Mouse (Mus musculus) stomach, embryonic 14.5 days (tissue): ENCODE measurements around the gene Olfr380. TPM values are rescaled to one million over a fixed set of nuclear protein-coding genes. Genes with fewer than 3 reads are reported as not detected.

ENCODE experiments used
- ATAC-seq: fragments of 200-750 bp; cut with Nextera tagmentation; 2 replicates; pipeline ENCODE4 v1.8.0; 2017; ENCODE audit warnings: low read depth, moderate TSS enrichment; ENCODE audit not compliant: insufficient number of reproducible peaks, insufficient read depth, low FRiP score
- H3K27ac ChIP-seq: fragments of 300-500 bp; sonication (generic); 2 replicates; pipeline ENCODE4 v1.5.1; 2014; ENCODE audit warnings: mild to moderate bottlenecking, low read length, moderate library complexity, mixed read lengths
- H3K27me3 ChIP-seq: fragments of 300-500 bp; sonication (generic); 2 replicates; pipeline ENCODE4 v1.6.1; 2014; ENCODE audit warnings: low read length, control low read depth, mixed read lengths; ENCODE audit not compliant: control insufficient read depth, insufficient read depth
- H3K36me3 ChIP-seq: fragments of 300-500 bp; sonication (generic); 2 replicates; pipeline ENCODE4 v1.6.1; 2014; ENCODE audit warnings: mild to moderate bottlenecking, control low read depth, low read length, moderate library complexity, mixed read lengths; ENCODE audit not compliant: control insufficient read depth, insufficient read depth
- H3K4me1 ChIP-seq: fragments of 300-500 bp; sonication (generic); 2 replicates; pipeline ENCODE4 v1.6.1; 2014; ENCODE audit warnings: low read length, control low read depth, mixed read lengths; ENCODE audit not compliant: control insufficient read depth, insufficient read depth
- H3K4me2 ChIP-seq: fragments of 300-500 bp; sonication (generic); replicated peaks from 2 replicates; pipeline ENCODE4 v1.6.1; 2014; ENCODE audit warnings: low read depth, low read length, control low read depth
- H3K4me3 ChIP-seq: fragments of 300-500 bp; sonication (generic); 2 replicates; pipeline ENCODE4 v1.5.1; 2014; ENCODE audit warnings: low read depth, low read length, control low read depth
- H3K9ac ChIP-seq: fragments of 300-500 bp; sonication (generic); replicated peaks from 2 replicates; pipeline ENCODE4 v1.6.1; 2014; ENCODE audit warnings: low read depth, mild to moderate bottlenecking, control low read depth, low read length, moderate library complexity, mixed read lengths
- H3K9me3 ChIP-seq: fragments of 300-500 bp; sonication (generic); 2 replicates; pipeline ENCODE4 v1.6.1; 2016; ENCODE audit warnings: low read depth, low read length, control low read depth; ENCODE audit not compliant: control insufficient read depth
- WGBS: fragments of 180-500 bp; shearing (Covaris S2); extraction: QIAGEN DNeasy Blood & Tissue Kit; methylation state at CpG from one replicate; pipeline ENCODE4 v1.1.7; 2014; 5-methylcytosine and 5-hydroxymethylcytosine counted together
- polyA plus RNA-seq: library from polyadenylated mRNA; unstranded; fragments of >200 nt; fragmentation: Nextera tagmentation; extraction: Ambion mirVana; gene quantifications from 2 replicates; pipeline ENCODE4 v1.2.1, GENCODE M21; 2014

The Olfr380 gene
- polyA plus RNA-seq: not detected in 2 replicates

GRCm38 (mm10) chr11:73457408-73457807, at the start of gene Olfr380:
TSS of gene Olfr380 (minus strand) at chr11:73457508.
- WGBS: 82% methylated on average over 1 of the region's 1 CpGs
- H3K9me3 ChIP-seq: no peaks in the 10 kb centered on the region
- ATAC-seq: no peak
- no peaks in the 10 kb centered on the region for H3K4me1 ChIP-seq
- no peak within 1 kb of the TSS for H3K4me2 ChIP-seq
- H3K27me3 ChIP-seq: no peaks in the 10 kb centered on the region
- H3K9ac ChIP-seq: no peak within 1 kb of the TSS
- H3K4me3 ChIP-seq: no peak within 1 kb of the TSS
- no peak within 1 kb of the TSS for H3K27ac ChIP-seq
- H3K36me3 ChIP-seq: no peaks in the 10 kb centered on the region

- H3K27ac ChIP-seq: no peak within 1 kb of the TSS
- H3K9me3 ChIP-seq: no peaks in the 10 kb centered on the region
- no peaks in the 10 kb centered on the region for H3K4me1 ChIP-seq
- no peak within 1 kb of the TSS for H3K9ac ChIP-seq
- H3K4me3 ChIP-seq: no peak within 1 kb of the TSS
- no peaks in the 10 kb centered on the region for H3K36me3 ChIP-seq
- ATAC-seq: no peak
- no peaks in the 10 kb centered on the region for H3K27me3 ChIP-seq
- no peak within 1 kb of the TSS for H3K4me2 ChIP-seq
These were observed 34.2 kb upstream of the Olfr380 start, which contains the start of gene Olfr381 for GRCm38 (mm10) chr11:73491503-73491902. TSS of gene Olfr381 (minus strand) at chr11:73491603.

GRCm38 (mm10) chr11:73428377-73428776, 28.9 kb downstream of the Olfr380 start, which contains the start of gene Olfr378:
TSS of gene Olfr378 (minus strand) at chr11:73428477.
- H3K4me3 ChIP-seq: no peak within 1 kb of the TSS
- H3K27me3 ChIP-seq: no peaks in the 10 kb centered on the region
- H3K9me3 ChIP-seq: no peaks in the 10 kb centered on the region
- H3K36me3 ChIP-seq: no peaks in the 10 kb centered on the region
- H3K4me1 ChIP-seq: no peaks in the 10 kb centered on the region
- H3K27ac ChIP-seq: no peak within 1 kb of the TSS
- H3K4me2 ChIP-seq: no peak within 1 kb of the TSS
- no peak within 1 kb of the TSS for H3K9ac ChIP-seq
- ATAC-seq: no peak
- 80% methylated on average over 1 of the region's 1 CpGs for WGBS

Other genes with a start within 250 kb of the Olfr380 start
- gene Trpv1, start 223.2 kb downstream of the Olfr380 start, polyA plus RNA-seq: 0.13 TPM in 1 of 2 replicates, not detected in the other
- 0.12 and 0.42 TPM in 2 replicates for gene Trpv3, start 190.1 kb downstream of the Olfr380 start, polyA plus RNA-seq
- 3.7 and 4.1 TPM in 2 replicates for gene Aspa, start 127.9 kb downstream of the Olfr380 start, polyA plus RNA-seq
- not detected in 2 replicates for gene Gm49340, start 127.8 kb downstream of the Olfr380 start, polyA plus RNA-seq
- not detected in 2 replicates for gene Spata22, start 127.8 kb downstream of the Olfr380 start, polyA plus RNA-seq
- not detected in 2 replicates for gene Olfr20, start 106.7 kb downstream of the Olfr380 start, polyA plus RNA-seq
- gene Olfr376, start 86.3 kb downstream of the Olfr380 start, polyA plus RNA-seq: not detected in 2 replicates
- gene Olfr1, start 57.9 kb downstream of the Olfr380 start, polyA plus RNA-seq: not detected in 2 replicates
- gene Olfr378, start 29.0 kb downstream of the Olfr380 start, polyA plus RNA-seq: not detected in 2 replicates
- not detected in 2 replicates for gene Olfr381, start 34.1 kb upstream of the Olfr380 start, polyA plus RNA-seq
- not detected in 2 replicates for gene Olfr382, start 59.7 kb upstream of the Olfr380 start, polyA plus RNA-seq
- not detected in 2 replicates for gene Olfr385, start 135.5 kb upstream of the Olfr380 start, polyA plus RNA-seq
- gene Olfr384, start 141.1 kb upstream of the Olfr380 start, polyA plus RNA-seq: not detected in 2 replicates
- gene Zfp735, start 231.3 kb upstream of the Olfr380 start, polyA plus RNA-seq: not detected in 2 replicates